Mouse (Mus musculus) naive thymus-derived CD4-positive, alpha-beta T cell, adult 2 months (primary cell): ENCODE data around the gene Grik3.

ENCODE experiments used
- DNase-seq: peaks from one replicate; pipeline ENCODE4 v3.0.0-alpha.2; 2011; ENCODE audit warnings: low read depth

The Grik3 gene

DNA sequence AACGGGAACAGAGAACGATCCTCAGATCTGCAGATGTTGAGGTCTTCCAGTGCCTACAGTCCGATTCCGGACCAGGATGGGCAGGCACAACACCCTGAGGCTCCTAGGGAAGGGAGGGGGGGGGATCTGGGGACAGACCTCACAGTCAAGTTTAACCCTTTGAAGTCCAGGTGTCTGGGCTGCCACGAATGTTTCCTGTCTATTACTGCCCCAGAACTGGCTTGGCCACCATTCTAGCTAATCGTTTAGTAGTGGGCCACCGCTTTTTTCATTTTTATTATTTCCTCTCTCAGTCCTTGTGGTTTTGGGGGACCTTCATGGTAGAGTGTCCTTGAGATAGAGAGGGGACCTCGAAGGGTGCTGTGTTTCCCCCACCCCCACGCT lies 1.6 kb downstream of the Grik3 start:
- DNase-seq = no peak

DNA sequence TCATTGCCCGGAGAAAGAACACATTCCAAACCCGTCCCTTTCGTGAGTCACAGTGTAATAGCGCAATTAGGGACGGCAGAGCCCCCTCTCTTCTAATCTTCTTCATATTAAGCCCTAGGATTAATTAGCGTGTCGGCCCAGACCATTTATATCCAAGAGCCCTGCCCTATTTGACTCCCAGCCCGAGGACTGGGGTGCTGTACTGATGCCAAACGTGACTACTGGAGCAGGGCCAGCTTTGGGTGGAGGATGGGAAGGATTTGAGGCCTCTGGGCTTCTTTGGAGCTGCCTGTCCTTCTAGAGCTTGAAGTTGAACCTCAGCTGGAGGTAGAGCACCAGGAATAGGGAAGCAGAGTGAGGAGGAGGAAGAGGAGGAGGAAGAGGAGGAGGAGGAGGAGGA lies 2.2 kb downstream of the Grik3 start:
- DNase-seq = no peak

DNA sequence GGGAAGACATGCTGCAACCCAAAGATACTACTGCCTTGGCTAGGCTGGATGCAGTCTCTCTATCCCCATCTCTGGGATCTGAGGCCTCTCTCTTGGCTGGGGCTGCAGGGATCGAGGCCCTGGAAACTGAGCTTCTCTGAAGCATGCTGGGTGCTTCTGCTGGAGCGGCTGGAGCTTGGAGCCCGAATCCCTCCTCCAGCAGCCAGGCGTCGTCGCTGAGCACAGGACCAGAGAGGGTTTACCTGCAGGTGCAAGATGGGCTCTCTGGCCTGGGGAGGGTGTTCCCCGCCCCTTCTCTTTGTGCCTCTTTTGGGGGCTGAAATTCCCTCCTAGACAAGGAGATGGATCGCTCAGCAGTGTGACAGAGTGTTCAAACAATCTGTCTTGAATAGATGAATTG lies 2.6 kb downstream of the Grik3 start:
- no peak for DNase-seq

DNA sequence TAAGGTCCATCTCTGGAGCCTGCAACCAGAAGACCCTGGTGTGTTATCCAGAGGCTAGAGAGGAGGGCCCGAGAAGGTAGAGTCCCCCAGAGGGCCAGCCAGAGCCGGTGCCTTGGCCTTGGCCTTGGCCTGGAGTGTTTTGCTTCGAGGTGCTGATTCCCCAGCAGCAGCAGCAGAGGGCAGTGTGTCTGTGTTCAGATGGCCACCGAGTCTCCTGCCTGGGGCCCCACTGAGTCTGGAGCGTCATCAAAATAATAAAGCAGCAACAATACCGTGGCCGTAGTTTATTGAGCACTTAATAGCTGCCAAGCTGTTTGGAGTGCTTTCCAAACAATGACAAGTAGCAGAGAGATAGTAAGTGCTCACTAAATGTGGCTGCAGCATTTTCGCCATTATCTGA lies 5.0 kb downstream of the Grik3 start:
- DNase-seq = no peak

DNA sequence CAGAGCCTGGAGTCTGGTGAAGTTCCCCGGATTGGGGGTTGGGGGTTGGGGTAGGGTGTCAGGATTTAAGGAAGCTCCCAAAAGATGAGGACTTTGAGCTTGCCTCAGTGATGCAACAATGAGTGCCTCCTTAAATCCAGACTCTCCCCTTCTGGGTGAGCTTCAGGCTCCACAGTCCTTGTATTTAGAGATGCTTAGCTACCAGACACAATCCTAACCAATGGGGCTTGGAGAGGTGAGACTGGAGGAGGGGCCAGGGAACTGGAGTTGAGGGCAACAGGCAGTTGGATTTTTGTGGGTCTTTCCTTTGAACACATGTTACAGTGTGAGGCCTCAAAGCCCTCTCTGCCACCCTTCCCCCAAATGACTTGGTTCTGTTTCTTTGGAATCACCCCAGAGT lies 6.5 kb downstream of the Grik3 start:
- no peak for DNase-seq

DNA sequence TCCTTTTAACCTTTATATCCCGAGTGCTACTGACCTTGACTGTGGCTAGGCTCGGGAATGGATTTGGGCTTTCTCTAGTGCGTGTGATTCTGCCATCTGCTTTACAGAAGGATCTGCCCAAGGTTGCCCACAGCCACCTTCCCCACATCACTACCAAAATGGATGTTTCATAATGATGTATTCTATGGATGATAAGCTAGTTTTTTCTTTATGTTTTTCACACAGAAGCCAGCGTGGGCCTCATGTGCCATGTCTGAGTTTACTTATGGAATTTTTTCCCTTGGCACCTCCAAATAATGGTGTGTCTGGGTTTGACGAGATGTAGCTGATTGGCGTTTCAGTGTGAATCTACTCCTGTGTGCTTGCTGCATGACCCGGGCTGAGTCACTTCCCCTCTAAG lies 7.0 kb downstream of the Grik3 start:
- DNase-seq = no peak

DNA sequence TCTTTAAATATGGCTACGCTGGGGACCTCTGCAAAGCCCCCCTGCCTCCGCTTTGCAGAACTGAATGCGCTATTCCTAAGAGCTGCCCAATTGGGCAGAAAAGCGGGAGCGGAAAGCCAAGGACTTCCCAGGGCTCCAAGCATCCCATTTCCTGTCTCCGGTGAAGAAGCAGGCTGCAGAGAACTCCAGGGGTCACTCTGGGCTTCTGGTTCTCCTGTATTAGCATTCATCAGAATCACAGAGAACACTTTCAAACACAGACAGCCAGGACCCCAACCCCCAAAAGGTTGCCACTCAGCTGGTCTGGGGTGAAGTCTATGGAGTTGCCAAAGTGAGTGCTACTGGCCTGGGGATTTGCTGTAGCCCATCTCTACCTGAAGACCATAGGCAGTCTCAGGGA lies 8.4 kb downstream of the Grik3 start:
- no peak for DNase-seq

DNA sequence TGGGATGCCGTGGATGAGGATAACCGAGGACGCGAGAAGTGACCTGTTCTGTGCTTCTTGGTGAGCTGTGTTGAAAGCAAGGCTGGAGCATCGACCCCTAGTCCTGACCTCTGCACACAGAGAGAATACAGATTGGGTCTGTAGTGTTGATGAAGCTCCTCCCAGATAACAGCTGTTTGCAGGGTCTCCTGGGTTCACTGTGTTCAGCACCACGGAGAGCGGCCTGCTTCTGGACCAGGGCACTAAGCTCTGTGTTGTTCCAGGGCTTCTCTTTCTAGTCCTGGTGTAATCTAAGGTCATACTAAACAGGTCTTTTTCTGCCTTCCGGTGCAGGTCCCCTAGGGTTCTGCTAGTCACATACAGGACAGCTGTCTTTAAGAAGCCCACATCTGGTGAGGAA lies 12.4 kb downstream of the Grik3 start:
- DNase-seq = no peak

DNA sequence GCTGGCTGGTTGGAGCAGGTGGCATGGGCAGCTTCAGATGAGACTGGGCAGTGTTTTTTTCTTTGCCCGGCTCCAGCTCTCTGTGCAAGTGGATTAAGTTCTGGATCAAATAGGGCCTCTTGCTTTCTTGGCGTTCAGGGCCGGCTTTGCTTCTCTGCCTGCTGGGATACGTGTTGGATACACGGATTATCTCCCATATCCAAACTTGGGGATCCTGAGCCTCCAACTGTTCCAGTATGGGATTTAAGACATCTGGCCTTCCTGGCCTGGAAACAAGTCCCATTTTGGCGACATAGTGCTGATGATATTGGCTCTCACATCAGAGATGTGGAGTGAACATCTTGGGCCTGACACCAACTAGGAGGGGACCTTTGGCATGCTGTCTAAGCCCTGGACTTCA lies 21.9 kb downstream of the Grik3 start:
- DNase-seq = no peak

DNA sequence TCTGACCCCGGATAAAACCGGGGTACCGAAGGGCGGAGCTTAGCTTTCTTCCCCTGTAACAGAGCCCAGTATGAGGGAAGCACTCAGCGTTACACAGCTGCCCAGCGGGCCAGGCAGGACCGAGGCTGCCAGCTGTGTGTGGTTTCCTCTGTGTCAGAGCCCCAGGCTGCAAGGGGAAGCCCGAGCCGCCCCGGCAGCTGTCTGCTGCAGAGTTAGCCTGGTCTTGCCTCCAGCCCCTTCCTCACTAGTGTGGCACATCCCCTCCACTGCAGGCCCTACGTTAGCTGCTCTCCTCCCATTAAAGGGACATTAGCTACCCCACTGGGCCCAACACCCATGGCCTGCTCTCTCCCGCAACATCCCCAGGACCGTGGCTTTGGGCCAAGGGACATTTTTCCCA lies 25.1 kb downstream of the Grik3 start:
- DNase-seq = no peak

DNA sequence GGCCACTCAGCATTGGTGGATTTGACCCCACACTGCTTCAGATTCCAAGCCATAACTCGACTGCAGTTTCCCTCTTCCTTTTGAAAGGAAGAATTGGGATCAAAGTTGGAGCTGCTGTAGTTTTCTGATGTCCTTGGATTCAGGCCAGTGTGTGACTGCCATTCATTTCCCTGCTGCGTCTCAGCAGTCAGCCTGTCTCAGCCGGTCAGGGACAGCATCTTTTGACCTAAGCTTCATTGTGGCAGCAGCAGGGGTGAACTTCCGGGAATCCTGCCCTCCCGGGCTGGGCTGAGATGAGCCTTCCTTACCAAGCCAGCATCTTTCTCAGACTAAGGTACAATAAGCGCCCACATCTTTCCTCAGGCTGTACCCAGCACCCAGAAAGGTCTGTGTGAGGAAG lies 26.1 kb downstream of the Grik3 start:
- no peak for DNase-seq

DNA sequence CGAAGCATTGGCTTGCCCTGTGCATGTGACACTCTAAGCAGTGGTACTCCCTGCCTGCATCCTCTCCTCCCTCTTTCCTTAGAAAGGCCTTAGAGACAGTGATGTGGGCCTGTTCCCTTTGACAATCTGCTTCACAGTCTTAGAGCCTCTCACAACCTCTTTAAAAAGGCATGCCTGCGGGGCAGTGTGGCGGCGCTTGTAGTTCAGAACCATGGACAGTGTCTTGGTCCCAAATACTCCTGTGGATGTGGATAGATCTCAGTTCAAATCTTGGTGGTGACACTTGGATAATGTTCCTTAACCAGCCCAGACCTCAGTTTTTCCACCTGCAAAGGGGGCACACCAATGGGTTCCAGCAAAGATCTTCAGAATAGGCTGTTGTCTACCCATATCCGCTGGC lies 28.4 kb downstream of the Grik3 start:
- DNase-seq = no peak

DNA sequence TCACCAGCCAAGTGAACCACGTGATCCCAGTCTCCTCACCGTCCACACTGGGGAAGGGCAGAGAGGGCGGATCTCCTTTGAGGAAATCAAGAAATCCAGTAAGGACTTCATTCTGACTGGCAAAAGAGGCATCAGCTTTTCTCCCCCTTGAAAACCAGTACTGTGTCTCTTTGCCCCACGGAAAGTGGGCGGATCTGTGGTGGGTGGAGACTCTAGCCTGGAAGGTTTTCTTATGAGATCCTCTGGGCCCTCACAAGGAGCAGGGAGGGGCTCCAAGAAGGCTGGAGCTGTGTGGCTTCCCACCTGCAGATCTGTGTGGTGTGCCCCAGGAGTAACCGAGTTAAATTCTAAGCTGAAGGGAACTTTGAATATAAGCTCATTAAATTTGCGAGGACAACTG lies 32.4 kb downstream of the Grik3 start:
- DNase-seq = no peak

DNA sequence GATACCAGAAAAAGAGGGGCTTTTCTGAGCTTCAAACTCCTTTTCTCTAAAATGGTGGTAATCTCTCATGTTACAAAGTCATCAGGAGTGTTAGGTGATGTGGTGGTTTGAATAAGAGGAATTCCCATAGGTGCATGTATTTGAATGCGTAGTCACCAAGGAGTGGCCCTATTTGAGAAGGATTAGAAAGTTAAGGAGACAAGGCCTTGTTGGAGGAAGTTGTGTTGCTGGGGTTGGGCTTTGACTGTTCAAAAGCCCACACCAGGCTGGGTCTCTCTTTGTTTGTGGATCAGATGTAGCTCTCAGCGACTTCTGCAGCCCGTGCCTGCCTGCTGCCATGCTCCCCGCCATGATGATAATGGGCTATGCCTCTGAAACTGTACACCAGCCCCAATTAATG lies 34.8 kb downstream of the Grik3 start:
- DNase-seq = no peak

DNA sequence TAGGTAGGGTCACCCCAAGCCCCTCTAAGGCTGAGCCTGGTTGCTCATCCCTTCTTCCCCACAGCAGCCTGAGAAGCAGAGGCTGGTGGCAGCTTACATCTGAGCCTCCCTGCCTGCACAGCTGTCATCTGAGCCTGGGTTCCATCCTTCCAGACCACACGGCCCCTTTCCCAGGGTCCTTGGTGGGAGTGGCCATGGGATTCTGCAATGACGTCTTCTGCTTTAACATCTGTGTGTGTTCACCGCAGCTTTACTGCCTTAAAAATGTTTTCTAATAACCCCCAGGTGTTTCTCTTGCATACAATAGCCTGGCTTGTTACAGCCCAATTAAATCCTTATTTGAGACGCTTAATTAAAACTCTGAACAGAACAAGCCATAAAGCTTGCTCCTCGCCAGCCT lies 35.9 kb downstream of the Grik3 start:
- DNase-seq = no peak

DNA sequence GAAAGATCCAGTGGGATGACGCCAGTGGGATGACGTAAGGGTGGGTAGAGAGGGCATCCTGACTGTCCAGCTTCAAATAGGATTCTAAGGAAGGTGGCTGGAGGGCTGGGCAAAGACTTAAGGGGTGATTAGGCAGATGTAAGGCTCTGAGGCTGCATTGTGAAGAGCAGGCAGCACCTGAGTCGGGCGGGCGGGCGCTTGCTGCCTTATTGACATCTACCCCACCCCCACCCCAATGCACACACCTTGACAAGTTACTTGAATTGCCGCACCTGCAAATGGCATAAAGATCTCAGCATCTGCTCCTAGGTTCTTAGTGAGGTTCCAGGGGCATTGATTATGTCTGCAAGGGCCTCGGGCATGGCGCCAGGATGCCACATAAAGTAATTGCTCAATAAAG lies 43.5 kb downstream of the Grik3 start:
- DNase-seq = no peak

DNA sequence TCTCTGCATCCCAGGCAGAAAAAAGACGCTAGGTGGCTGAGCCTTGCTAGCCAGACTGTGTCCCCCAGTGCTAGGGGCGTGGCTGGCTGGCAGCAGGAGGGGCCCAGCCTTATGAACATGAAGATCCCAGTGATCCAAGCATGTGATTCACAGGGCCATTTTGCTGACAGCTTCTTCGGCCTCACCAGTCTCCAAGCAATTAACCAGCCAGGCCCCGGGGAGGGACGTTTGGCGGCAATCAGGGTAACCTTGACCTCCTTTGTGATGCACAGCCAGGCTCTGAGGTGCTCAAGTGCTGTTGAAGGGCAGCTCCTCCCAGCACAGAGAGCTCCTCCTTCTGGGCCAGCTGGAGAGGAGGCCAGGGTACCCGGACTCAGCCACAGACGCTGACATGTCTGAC lies 43.9 kb downstream of the Grik3 start:
- no peak for DNase-seq

DNA sequence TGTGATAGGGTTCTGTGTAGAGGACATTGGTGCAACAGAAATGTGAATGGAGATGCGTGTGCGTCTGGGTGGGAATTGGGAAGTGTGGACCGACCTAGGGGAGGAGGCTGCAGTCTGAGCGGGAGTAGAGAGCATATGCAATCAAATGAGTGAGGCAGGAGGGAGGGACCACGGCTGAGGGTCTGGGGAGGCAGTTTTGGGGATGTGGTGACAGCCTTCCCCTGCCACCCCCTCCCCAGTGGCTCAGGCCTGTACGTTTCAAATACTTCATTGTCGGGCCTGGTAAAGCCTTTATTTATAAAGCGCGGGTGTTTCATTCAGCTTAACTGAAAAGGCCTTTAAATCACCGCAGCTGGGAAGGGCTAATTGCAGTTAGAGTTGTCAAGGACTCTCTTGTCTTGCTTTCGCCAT lies 44.5 kb downstream of the Grik3 start:
- no peak for DNase-seq

DNA sequence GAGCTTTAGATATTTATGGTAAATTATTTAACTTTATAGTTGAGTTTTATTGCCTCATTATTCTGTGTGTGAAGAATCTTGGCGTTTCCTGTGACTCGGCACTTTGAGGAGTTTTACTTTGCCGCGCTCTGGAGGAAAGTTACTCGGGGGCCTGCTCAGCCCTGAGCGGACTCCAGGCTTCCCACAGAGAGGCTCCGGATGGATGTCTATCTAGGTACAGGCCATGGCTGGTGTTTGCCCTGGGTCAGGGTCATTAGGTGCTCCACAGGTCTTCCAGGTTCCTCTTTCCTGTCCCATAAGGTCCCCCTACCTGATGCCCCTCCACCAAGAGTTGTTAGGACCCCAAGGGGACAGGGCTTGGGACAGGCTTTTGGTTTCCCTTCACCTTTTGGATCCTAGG lies 45.0 kb downstream of the Grik3 start:
- DNase-seq = no peak

DNA sequence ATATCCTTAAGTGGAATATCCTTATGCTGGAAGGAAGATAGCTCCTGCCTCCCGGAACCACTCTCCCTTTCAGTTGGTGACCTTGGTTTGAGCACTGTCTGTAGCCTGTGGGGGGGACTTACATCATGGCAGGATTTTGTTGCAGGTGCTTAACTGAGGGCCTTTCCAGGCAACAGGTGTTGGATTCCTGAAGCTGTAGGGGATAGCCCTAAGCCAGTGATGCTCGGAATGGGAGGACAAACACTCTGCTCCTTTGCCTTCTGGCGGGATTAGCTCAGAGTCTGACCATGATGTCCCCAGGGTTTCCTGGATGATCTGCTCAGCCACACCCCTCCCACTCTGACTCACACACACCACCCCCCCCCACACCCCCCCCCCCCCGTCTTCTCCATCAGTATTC lies 45.5 kb downstream of the Grik3 start:
- DNase-seq = no peak

DNA sequence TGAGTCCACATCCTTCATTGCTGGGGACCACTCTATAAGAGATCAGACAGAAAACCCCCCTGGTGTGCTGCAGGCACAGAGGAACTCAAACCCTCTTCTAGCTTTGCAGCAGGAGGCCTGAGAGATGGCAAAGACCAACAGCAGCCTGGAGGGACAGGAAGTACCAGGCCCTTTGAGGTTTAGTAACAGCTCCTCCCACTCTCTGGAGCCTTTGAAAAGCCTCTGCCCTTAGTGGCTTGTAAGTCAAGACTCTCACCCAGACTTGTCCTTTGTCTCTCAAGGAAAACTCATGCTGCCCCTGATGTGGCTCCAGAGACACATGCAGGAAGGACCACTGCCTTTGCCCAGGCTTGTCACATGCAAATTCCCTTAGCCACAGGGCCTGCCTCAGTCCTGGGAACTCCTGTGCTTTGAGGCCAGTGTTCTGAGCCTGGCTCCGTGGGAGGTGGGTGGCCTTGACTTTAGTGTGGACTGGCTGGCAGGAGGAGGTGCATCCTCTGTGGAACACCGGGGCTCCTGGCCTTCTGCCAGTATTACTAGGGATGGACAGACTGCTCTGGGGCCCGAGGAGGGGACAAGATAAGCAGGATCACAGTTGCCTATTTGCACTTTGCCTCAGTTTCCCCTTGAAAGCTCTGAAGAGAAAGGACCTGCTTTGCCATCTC lies 47.9 kb downstream of the Grik3 start:
- no peak for DNase-seq

DNA sequence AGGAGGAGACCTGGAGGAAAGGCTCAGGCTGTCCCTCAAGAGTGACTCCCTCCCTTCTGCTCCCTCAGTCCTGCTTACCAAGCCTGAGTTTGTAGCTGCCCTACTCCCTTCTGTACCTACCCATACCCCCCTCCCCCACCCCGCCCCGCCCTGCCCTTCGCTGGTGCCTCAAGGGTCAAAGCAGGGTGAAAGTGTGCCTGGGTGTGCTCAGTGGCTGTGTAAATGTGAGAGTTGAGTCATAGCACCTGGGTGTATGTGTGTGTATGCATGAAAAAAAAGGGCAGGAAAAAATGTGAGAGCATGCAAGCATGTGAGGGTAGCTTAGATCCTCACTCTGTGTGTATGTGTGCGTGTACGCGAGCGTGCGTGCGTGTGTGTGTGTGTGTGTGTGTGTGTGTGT lies 49.1 kb downstream of the Grik3 start:
- no peak for DNase-seq

DNA sequence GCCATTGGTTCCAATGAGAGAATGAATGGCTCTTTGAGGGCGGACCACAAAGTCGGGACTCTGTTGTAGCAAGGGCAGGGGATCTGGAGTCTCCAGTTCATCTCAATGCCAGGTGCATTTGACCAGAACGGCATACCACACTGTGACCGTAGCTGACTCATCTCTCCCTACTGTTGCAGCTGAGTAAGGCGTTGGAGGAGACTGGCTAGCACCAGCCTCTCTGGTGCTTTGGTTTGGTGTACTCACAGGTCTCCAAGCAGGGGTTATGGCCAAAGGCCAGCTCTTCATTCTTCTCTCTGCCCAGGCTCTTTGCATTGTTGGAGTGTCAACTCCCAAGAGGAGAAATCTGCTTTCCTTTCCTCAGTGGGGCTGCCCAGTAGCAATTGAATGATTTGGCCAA lies 52.7 kb downstream of the Grik3 start:
- DNase-seq = no peak

DNA sequence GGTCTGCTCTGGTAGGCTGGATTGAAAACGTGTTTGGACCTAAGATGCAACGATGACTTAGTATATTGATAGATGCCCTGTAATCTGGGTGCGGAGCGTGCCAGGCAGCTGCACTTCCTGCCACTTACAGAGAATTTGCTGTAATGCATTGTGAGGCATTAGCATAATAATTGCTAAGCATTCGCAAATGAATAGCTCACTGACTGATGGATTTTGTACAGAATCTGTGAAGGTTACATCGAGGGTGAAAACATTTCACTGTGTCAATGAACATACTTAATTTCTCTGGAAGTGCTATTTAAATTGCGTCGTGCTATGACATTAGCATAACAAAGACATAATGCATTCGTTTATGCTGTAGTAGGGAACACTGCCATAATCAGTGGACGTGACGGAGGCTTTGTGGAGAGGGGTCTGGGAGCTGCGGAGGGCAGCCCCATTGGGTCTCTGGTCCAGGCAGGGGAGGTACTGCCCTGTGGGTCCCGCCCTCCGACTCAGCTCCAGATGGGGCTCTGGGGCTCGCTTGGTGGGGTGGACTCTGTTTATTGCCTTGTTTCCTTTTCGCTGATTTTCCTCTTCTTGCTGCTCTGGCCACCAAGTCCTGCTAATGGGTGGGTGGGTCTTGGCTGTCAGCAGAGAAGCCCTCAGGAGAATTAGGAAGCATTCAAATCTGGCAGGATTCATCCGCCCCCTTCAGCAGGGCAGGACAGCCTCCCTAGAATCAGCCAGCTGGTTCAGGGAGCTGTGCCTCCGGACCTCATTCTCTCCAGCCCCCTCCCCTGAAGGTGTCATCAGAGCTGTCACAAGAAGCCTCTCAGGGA lies 54.7 kb downstream of the Grik3 start:
- no peak for DNase-seq
